Mouse (Mus musculus) forebrain, postnatal 0 days (tissue): Measurements from ENCODE around the gene Allc. TPM values are rescaled to one million over a fixed set of nuclear protein-coding genes. Genes with fewer than 3 reads are reported as not detected.

Source experiments
- ATAC-seq: fragments of 200-750 bp; cut with Nextera tagmentation; 2 replicates; pipeline ENCODE4 v1.8.0; 2017; ENCODE audit warnings: mild to moderate bottlenecking, moderate library complexity
- DNase-seq: peaks from one replicate; pipeline ENCODE4 v3.0.0-alpha.2; 2015
- H3K27ac ChIP-seq: fragments of 300-500 bp; sonication (generic); 2 replicates; pipeline ENCODE4 v1.5.1; 2014; ENCODE audit warnings: low read depth, mild to moderate bottlenecking, antibody characterized with exemption, low read length, moderate library complexity, mixed read lengths
- H3K27me3 ChIP-seq: fragments of 300-500 bp; sonication (generic); 2 replicates; pipeline ENCODE4 v1.6.1; 2014; ENCODE audit warnings: mild to moderate bottlenecking, low read length, mixed read lengths; ENCODE audit not compliant: insufficient read depth
- H3K36me3 ChIP-seq: fragments of 300-500 bp; sonication (generic); 2 replicates; pipeline ENCODE4 v1.6.1; 2014; ENCODE audit warnings: mild to moderate bottlenecking, moderate library complexity; ENCODE audit not compliant: insufficient read depth
- H3K4me1 ChIP-seq: fragments of 300-500 bp; sonication (generic); 2 replicates; pipeline ENCODE4 v1.6.1; 2014; ENCODE audit warnings: antibody characterized with exemption; ENCODE audit not compliant: insufficient read depth
- H3K4me2 ChIP-seq: fragments of 300-500 bp; sonication (generic); 2 replicates; pipeline ENCODE4 v1.6.1; 2014; ENCODE audit warnings: low read depth, mild to moderate bottlenecking, moderate library complexity
- H3K4me3 ChIP-seq: fragments of 300-500 bp; sonication (generic); 2 replicates; pipeline ENCODE4 v1.5.1; 2014; ENCODE audit warnings: low read depth, low read length, mixed read lengths
- H3K9ac ChIP-seq: fragments of 300-500 bp; sonication (generic); 2 replicates; pipeline ENCODE4 v1.6.1; 2014; ENCODE audit warnings: mild to moderate bottlenecking
- H3K9me3 ChIP-seq: fragments of 300-500 bp; sonication (generic); 2 replicates; pipeline ENCODE4 v1.6.1; 2016; ENCODE audit warnings: low read length
- CTCF ChIP-seq: sonication (generic); IDR thresholded peaks from 2 replicates; pipeline ENCODE4 v1.5.1; 2016; ENCODE audit warnings: antibody characterized with exemption, control low read depth, low read depth
- WGBS: fragments of 180-500 bp; shearing (Covaris S2); extraction: QIAGEN DNeasy Blood & Tissue Kit; methylation state at CpG from one replicate; pipeline ENCODE4 v1.1.7; 2014; 5-methylcytosine and 5-hydroxymethylcytosine counted together
- polyA plus RNA-seq: library from polyadenylated mRNA; unstranded; fragments of >200 nt; fragmentation: Nextera tagmentation; extraction: Ambion mirVana; gene quantifications from 2 replicates; pipeline ENCODE4 v1.2.1, GENCODE M21; 2015
- total RNA-seq: library from RNA; depleted of rRNA; stranded (reverse); fragments of >200 nt; gene quantifications from 2 replicates; pipeline ENCODE4 v1.2.3, GENCODE M21; 2014

Allc gene
- total and polyA plus RNA-seq, 2 experiments from 2014 or later, result 0.17 to 0.29 TPM

DNA sequence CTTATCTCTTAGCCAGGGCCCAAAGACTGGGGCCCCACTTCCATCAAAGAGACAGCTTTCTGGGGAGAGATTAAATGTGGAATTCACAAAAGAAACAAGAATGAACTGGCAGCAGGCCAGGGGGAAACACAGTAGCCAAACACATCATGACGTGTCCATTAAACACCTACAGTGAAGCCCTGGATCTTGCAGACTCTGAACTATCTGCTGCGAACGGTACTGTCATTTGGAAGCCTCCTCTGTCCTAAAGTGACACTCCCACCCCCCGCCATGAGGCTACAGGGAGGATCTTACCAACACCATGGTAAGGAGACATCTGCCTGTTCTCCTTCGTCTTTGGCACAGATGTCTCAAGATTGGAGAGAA, 39.8 kb upstream of the Allc start:
- WGBS, result 41% methylated on average over 5 of the region's 5 CpGs
- H3K4me3 ChIP-seq, result no peak overlapping the region

DNA sequence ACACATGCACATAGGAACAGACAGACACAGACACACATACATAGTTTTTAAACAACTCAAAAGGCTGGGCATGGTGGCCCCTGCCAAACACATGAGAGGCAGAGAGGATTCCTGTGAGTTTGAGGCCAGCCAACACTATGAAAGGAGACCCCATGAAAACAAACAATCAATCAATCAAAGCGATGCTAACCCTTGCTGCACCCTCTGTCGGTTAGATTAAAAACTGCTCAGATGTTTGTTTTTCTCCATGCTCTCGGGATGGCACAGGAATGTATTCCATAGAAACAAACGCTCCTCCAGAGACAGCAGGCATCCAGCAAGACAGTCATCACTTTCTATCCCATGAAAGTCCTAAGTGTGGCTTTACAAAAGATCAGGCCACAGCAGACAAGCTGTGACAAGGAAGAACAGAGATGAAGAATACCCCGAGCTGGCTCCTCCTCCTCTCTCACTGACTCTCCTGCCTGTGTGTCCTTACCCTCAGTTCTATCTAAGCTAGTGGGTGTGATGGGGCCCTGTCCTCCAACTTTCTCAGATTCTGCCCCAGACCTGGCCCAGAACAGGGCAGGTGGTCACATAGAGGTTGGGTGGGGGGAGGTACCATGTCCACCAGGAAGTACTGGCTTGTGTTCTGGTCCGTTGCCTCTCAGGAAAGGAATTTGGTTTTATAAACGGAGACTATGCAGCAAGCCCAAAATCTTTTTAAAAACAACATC, 39.3 kb upstream of the Allc start:
- ATAC-seq (no peak; the same call in 1 of the 2 replicates), DNase-seq (no peak)
- Histone ChIP-seq H3K4me1 (no peaks in the 10 kb centered on the region), H3K9me3 (no peaks in the 10 kb centered on the region), H3K27ac (no peak overlapping the region), H3K4me3 (no peak overlapping the region), H3K27me3 (no peaks in the 10 kb centered on the region), H3K36me3 (no peaks in the 10 kb centered on the region), H3K4me2 (no peak overlapping the region), H3K9ac (no peak overlapping the region)
- peak; percentile 43; the same call in 1 of the 2 replicates for TF ChIP-seq CTCF
- WGBS, result 28% methylated on average over 7 of the region's 7 CpGs

More for the DNA sequence above, 39.8 kb upstream of the Allc start:
- H3K9ac ChIP-seq, result no peak overlapping the region
- no peak for TF ChIP-seq CTCF
- ATAC-seq (no peak), DNase-seq (no peak)
- H3K27ac ChIP-seq, result no peak overlapping the region
- H3K9me3 ChIP-seq, result no peaks in the 10 kb centered on the region
- no peak overlapping the region for H3K4me2 ChIP-seq
- no peaks in the 10 kb centered on the region for H3K4me1 ChIP-seq
- H3K27me3 ChIP-seq, result no peaks in the 10 kb centered on the region
- no peaks in the 10 kb centered on the region for H3K36me3 ChIP-seq

DNA sequence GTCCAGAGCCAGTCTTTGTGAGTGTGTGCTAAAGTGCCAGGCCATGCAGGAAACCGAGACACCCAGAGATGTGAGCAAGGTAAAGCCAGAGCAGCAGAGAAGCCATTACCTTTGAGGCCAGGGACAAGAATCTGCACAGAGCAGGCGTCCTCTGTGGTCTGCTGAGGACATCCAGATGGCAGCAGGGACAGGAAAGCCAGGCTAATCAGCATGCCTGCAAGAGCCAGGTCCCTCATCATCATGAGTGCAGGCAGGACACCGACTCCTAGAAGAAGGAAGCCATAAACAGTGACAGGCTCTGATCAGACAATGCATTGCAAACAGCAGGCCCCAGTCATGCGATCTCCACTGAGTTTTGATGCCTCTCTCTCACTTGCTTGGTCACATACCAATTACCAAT, 35.0 kb upstream of the Allc start:
- Histone ChIP-seq H3K4me3 (no peak overlapping the region), H3K9me3 (no peaks in the 10 kb centered on the region), H3K4me2 (no peak overlapping the region), H3K36me3 (no peaks in the 10 kb centered on the region), H3K27ac (no peak overlapping the region), H3K27me3 (no peaks in the 10 kb centered on the region), H3K9ac (no peak overlapping the region), H3K4me1 (no peaks in the 10 kb centered on the region)
- WGBS, result 74% methylated on average over 4 of the region's 4 CpGs
- ATAC-seq (no peak), DNase-seq (no peak)
- no peak for TF ChIP-seq CTCF

DNA sequence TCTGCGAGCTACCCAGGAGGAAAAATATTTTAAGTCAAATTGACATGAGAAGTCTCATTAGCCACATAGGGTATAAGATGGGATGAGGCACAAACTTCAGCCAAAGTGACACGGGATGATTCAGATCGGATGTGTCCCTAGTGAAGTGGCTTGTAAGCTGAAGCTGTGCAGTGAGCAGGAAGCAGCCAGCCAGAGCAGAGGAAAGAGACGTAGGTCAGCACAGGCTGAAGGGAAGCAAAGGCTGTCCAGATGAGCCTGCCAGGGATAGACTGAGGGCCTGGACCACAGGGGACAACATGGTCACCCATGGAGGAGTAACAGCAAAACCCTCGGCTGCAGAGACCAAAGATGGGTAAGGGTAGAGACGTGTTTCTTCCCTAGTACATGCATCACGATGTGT, 32.1 kb upstream of the Allc start:
- Histone ChIP-seq H3K27ac (no peak overlapping the region), H3K4me3 (no peak overlapping the region), H3K4me2 (no peak overlapping the region), H3K9me3 (no peaks in the 10 kb centered on the region), H3K36me3 (no peaks in the 10 kb centered on the region), H3K4me1 (no peaks in the 10 kb centered on the region), H3K9ac (no peak overlapping the region), H3K27me3 (no peaks in the 10 kb centered on the region)
- WGBS, result 66% methylated on average over 7 of the region's 7 CpGs
- DNase-seq (no peak), ATAC-seq (no peak)
- TF ChIP-seq CTCF, result no peak

DNA sequence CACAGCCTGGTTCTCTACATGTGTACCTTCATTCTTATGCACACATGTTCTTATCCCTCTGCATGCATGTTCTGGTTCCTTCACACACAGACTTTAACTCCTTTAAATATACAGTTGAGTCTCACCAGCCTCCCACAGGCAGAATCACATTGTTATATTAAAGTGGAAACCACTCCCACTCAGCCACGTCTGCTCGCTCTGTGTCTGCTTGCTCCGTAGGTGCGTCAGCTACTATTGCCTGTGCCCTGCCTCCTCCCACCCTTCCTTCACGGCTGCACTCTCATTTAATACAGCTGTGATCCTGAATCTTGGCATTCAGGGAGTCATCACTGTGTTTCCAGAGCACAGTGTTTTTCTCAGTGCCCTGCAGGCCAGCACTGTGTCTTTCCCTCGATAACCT, 30.1 kb upstream of the Allc start:
- Histone ChIP-seq H3K27me3 (no peaks in the 10 kb centered on the region), H3K36me3 (no peaks in the 10 kb centered on the region), H3K4me2 (no peak overlapping the region), H3K4me1 (peaks cover 5% of the 10 kb centered on the region), H3K9ac (no peak overlapping the region), H3K9me3 (no peaks in the 10 kb centered on the region), H3K4me3 (no peak overlapping the region), H3K27ac (no peak overlapping the region)
- DNase-seq (no peak), ATAC-seq (peak; percentile 42; the same call in 1 of the 2 replicates)
- no peak for TF ChIP-seq CTCF
- WGBS, result 57% methylated on average over 6 of the region's 6 CpGs

DNA sequence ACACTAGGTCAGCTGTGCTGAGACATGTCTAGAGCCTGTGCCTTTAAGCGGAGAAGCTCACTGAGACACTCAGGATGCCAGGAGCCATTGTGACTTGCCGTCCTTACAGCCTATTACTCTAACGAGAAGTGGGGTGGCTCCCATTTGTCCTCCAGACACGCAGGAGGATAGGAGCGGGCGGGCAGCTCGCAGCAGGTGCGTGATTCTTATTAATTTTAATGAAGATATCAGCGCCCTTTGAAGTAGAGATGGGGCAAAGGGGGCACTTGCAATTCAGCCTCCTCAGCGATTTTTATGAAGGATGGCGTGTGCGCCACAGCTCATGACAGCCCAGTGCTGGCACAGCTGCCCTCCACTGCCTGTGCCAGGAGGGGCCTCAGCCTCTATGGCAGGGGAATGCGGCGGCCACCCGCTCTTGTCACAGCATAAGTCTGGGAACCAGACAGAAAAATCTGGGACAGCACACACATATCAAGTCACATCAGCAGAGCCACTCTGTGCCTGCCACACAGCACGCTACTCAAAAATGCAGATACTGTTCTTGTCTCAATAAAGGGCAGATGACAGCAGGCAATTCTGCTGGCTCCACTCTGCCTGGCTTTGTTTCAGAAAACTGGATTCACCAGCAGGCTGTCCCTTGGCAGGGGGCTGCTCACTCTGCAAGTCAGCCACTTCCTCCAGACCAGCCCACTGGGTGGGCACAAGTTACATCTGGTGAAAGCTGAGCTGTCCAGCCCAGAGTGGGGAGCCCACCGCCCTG, 25.4 kb upstream of the Allc start:
- no peaks in the 10 kb centered on the region for H3K36me3 ChIP-seq
- WGBS, result 18% methylated on average over 17 of the region's 17 CpGs

DNA sequence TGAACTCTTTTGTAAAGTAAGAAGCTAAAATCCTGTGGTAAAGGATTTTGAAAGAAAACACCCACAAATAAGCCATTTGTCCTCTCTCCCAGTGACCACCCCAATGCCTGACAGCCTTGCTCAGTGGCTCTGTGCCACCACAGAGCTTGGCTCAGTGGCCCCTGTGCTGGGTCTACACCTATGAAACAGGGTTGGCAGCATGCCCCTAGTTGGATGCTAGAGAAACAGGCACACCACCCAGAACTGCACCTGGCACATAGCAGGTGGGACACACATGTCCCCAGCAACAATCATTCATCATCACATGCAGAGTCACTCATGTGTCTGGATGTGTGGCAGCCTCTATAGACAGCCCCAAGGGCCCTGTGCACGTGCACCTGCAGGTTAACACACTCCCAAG, 21.2 kb upstream of the Allc start:
- Histone ChIP-seq H3K4me3 (no peak overlapping the region), H3K4me1 (peaks cover 5% of the 10 kb centered on the region), H3K9me3 (no peaks in the 10 kb centered on the region), H3K4me2 (no peak overlapping the region), H3K9ac (no peak overlapping the region), H3K27ac (no peak overlapping the region), H3K36me3 (no peaks in the 10 kb centered on the region), H3K27me3 (no peaks in the 10 kb centered on the region)
- TF ChIP-seq CTCF, result no peak
- WGBS, result 52% methylated on average over 1 of the region's 1 CpGs
- DNase-seq (no peak), ATAC-seq (no peak)

More for the DNA sequence above, 25.4 kb upstream of the Allc start:
- TF ChIP-seq CTCF, result no peak
- Histone ChIP-seq H3K9ac (peak overlapping the region; percentile 43), H3K4me3 (0 out of 2 replicates have a peak overlapping the region, but pooled peaks have one; percentile 11), H3K27me3 (no peaks in the 10 kb centered on the region), H3K9me3 (no peaks in the 10 kb centered on the region), H3K4me1 (peaks cover 5% of the 10 kb centered on the region), H3K27ac (peak overlapping the region; percentile 83), H3K4me2 (peak overlapping the region; percentile 42)
- DNase-seq (peak; percentile 76), ATAC-seq (peak; percentile 93)
